Mouse (Mus musculus) liver, embryonic 11.5 days (tissue): Measurements from ENCODE around the gene Hapln4. TPM values are rescaled to one million over a fixed set of nuclear protein-coding genes. Genes with fewer than 3 reads are reported as not detected.

Source experiments
- ATAC-seq: fragments of 200-750 bp; cut with Nextera tagmentation; replicated peaks from 2 replicates; pipeline ENCODE4 v1.8.0; 2017; ENCODE audit warnings: moderate number of reproducible peaks, mild to moderate bottlenecking, moderate TSS enrichment, moderate library complexity; ENCODE audit not compliant: low FRiP score
- DNase-seq: peaks from one replicate; pipeline ENCODE4 v3.0.0-alpha.2; 2017; ENCODE audit warnings: low spot score
- H3K27ac ChIP-seq: fragments of 300-500 bp; sonication (generic); 2 replicates; pipeline ENCODE4 v1.5.1; 2014; ENCODE audit warnings: mild to moderate bottlenecking, low read depth, low read length, control low read depth
- H3K27me3 ChIP-seq: fragments of 300-500 bp; sonication (generic); replicated peaks from 2 replicates; pipeline ENCODE4 v1.6.1; 2014; ENCODE audit warnings: low read length, mixed read lengths; ENCODE audit not compliant: control insufficient read depth, insufficient read depth
- H3K36me3 ChIP-seq: fragments of 300-500 bp; sonication (generic); 2 replicates; pipeline ENCODE4 v1.6.1; 2014; ENCODE audit warnings: mild to moderate bottlenecking, low read length, moderate library complexity, mixed read lengths; ENCODE audit not compliant: control insufficient read depth, insufficient read depth
- H3K4me1 ChIP-seq: fragments of 300-500 bp; sonication (generic); replicated peaks from 2 replicates; pipeline ENCODE4 v1.6.1; 2014; ENCODE audit warnings: low read length, mixed read lengths; ENCODE audit not compliant: control insufficient read depth, insufficient read depth
- H3K4me2 ChIP-seq: fragments of 300-500 bp; sonication (generic); 2 replicates; pipeline ENCODE4 v1.6.1; 2014; ENCODE audit warnings: mild to moderate bottlenecking, control low read depth, moderate library complexity
- H3K4me3 ChIP-seq: fragments of 300-500 bp; sonication (generic); 2 replicates; pipeline ENCODE4 v1.5.1; 2014; ENCODE audit warnings: low read depth, low read length, control low read depth
- H3K9ac ChIP-seq: fragments of 300-500 bp; sonication (generic); 2 replicates; pipeline ENCODE4 v1.6.1; 2014; ENCODE audit warnings: low read depth, low read length, control low read depth
- H3K9me3 ChIP-seq: fragments of 300-500 bp; sonication (generic); 2 replicates; pipeline ENCODE4 v1.6.1; 2016; ENCODE audit warnings: low read length, inconsistent platforms, mixed read lengths; ENCODE audit not compliant: control insufficient read depth
- WGBS: fragments of 180-500 bp; shearing (Covaris S2); extraction: QIAGEN DNeasy Blood & Tissue Kit; methylation state at CpG from one replicate; pipeline ENCODE4 v1.1.7; 2014; 5-methylcytosine and 5-hydroxymethylcytosine counted together
- microRNA-seq: library from miRNA; unstranded; fragments of <30 nt; microRNA quantifications from one replicate; pipeline ENCODE4, GENCODE M21; 2017; ENCODE audit warnings: borderline number of aligned reads
- polyA plus RNA-seq: library from polyadenylated mRNA; unstranded; fragments of >200 nt; fragmentation: Nextera tagmentation; extraction: Ambion mirVana; gene quantifications from 2 replicates; pipeline ENCODE4 v1.2.1, GENCODE M21; 2014

Hapln4 gene
- polyA plus RNA-seq, 1 experiment from 2014 or later, result 0.27 TPM

DNA sequence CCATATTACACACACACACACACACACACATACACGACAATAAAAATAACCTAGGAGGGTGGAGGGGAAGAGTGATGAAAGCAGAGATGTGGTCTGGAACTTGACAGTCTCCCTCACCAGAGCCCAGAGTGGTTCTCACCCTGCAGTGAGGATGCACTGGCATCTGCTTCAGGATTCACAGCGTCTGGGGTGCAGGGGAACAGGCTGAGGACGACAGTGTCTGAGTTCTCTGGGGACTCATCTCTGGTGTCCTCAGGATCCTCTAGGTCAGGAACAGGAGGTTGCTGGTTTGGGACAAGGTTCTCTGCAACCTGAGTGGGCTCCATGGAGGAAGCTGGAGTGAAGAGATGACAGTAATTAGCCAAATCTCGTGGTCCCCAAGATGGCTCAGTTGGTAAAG is 54.6 kb downstream of the Hapln4 start:
- Histone ChIP-seq H3K9ac (peak overlapping the region; percentile 65; the same call in 1 of the 2 replicates), H3K4me2 (peak overlapping the region; percentile 76), H3K4me3 (peak overlapping the region; percentile 88), H3K4me1 (peaks cover 16% of the 10 kb centered on the region), H3K27me3 (no peaks in the 10 kb centered on the region), H3K9me3 (no peaks in the 10 kb centered on the region), H3K36me3 (peaks cover 16% of the 10 kb centered on the region), H3K27ac (no peak overlapping the region)
- ATAC-seq, result no peak
- no peak for DNase-seq
- 80% methylated on average over 4 of the region's 4 CpGs for WGBS

DNA sequence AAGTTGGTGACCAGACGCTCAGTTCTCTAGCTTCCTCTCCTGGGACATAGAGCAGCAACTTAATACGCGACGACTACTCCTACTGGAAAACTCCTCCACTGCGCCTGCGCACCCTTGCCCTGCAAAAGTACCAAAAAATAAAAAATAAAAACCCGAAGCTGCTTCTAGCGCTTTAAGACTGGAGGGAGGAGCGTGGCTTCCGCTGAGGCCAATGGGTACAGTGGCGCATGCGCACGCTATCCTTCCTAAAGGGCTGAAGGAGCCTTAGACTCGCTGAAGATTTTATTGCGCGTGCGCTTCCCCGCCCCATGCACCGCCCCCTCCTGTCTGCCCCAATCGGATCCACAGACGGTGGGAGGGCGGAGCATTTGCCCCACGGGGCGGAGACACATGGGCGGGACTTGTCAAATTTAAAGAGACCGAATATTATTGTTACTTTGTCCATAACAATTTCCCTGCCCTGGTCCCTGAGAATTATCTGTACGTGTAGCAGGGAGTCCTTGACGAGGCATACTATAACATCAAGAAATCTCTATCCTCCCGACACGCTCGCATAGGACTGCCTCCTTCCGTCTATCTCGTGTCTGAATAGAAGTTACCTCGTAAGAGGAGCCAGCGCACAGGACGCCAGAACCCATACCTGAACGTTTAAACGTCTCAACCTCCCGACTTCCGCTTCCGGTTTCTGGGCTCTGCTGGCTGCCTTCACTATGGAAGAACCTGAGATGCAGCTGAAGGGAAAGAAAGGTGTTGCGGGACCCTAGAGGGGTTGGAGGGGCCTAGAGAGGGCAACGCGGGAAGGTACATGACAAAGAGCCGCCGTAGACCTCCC is 56.0 kb downstream of the Hapln4 start, which contains the start of the genes Rfxank, Borcs8 and Mef2b:
TSS of gene Rfxank (minus strand) at position 129 of the 832 bp plus-strand sequence.
TSS of gene Borcs8 (plus strand) at position 474 of the 832 bp plus-strand sequence.
TSS of gene Mef2b (plus strand) at position 686 of the 832 bp plus-strand sequence.
- Histone ChIP-seq H3K36me3 (peaks cover 12% of the 10 kb centered on the region; the same call in 1 of the 2 replicates), H3K27ac (peak within 1 kb of the TSS; percentile 79), H3K4me1 (peaks cover 13% of the 10 kb centered on the region), H3K27me3 (no peaks in the 10 kb centered on the region), H3K9ac (peak within 1 kb of the TSS; percentile 68), H3K4me3 (peak within 1 kb of the TSS; percentile 88), H3K4me2 (peak within 1 kb of the TSS; percentile 83), H3K9me3 (no peaks in the 10 kb centered on the region)
- ATAC-seq, result peak; percentile 96
- peak; percentile 97 for DNase-seq
- under 1% methylated on average over 46 of the region's 46 CpGs for WGBS

- Histone ChIP-seq H3K36me3 (peaks cover 15% of the 10 kb centered on the region), H3K9me3 (no peaks in the 10 kb centered on the region), H3K9ac (peak overlapping the region; percentile 68), H3K27me3 (no peaks in the 10 kb centered on the region), H3K27ac (peak overlapping the region; percentile 79), H3K4me1 (peaks cover 13% of the 10 kb centered on the region), H3K4me3 (peak overlapping the region; percentile 88), H3K4me2 (peak overlapping the region; percentile 83)
- no peak for DNase-seq
- ATAC-seq, result no peak; the same call in 1 of the 2 replicates
- WGBS, result 9% methylated on average over 9 of the region's 9 CpGs
These were observed 56.7 kb downstream of the Hapln4 start for GRCm38 (mm10) chr8:70139981-70140380.

Small RNA genes lying within 50 kb of the gene (microRNA-seq; reads per million reads assigned to microRNA genes)
- gene Mir7066, result not detected

Other genes starting within 250 kb of the Hapln4 start
- gene Cilp2, start 195.8 kb upstream of the Hapln4 start, polyA plus RNA-seq, result 0.48 and 0.56 TPM in 2 replicates
- gene Tssk6, start 181.3 kb upstream of the Hapln4 start, polyA plus RNA-seq, result 4.5 and 5.2 TPM in 2 replicates
- 145 and 159 TPM in 2 replicates for gene Ndufa13, start 180.9 kb upstream of the Hapln4 start, polyA plus RNA-seq
- 1.7 and 1.9 TPM in 2 replicates for gene Yjefn3, start 180.7 kb upstream of the Hapln4 start, polyA plus RNA-seq
- gene Gatad2a, start 87.1 kb upstream of the Hapln4 start, polyA plus RNA-seq, result 72.6 and 75.3 TPM in 2 replicates
- gene Mau2, start 40.7 kb upstream of the Hapln4 start, polyA plus RNA-seq, result 42.1 and 46.5 TPM in 2 replicates
- 30.8 and 32.4 TPM in 2 replicates for gene Sugp1, start 40.6 kb upstream of the Hapln4 start, polyA plus RNA-seq
- 0.60 and 0.82 TPM in 2 replicates for gene Tm6sf2, start 10.5 kb upstream of the Hapln4 start, polyA plus RNA-seq
- 0.08 and 0.15 TPM in 2 replicates for gene Ncan, start 37.4 kb downstream of the Hapln4 start, polyA plus RNA-seq
- gene Nr2c2ap, start 47.9 kb downstream of the Hapln4 start, polyA plus RNA-seq, result 32.9 and 35.4 TPM in 2 replicates
- gene Rfxank, start 55.7 kb downstream of the Hapln4 start, polyA plus RNA-seq, result 15.2 and 16.7 TPM in 2 replicates
- gene Borcs8, start 56.0 kb downstream of the Hapln4 start, polyA plus RNA-seq, result 38.6 and 46.2 TPM in 2 replicates
- 0.45 and 0.51 TPM in 2 replicates for gene Mef2b, start 56.3 kb downstream of the Hapln4 start, polyA plus RNA-seq
- 53.1 and 53.4 TPM in 2 replicates for gene Tmem161a, start 88.9 kb downstream of the Hapln4 start, polyA plus RNA-seq
- 7.1 and 7.9 TPM in 2 replicates for gene Slc25a42, start 128.8 kb downstream of the Hapln4 start, polyA plus RNA-seq
- 33.0 and 40.8 TPM in 2 replicates for gene Sugp2, start 150.8 kb downstream of the Hapln4 start, polyA plus RNA-seq
- gene Armc6, start 151.0 kb downstream of the Hapln4 start, polyA plus RNA-seq, result 34.8 and 35.0 TPM in 2 replicates
- gene Homer3, start 199.4 kb downstream of the Hapln4 start, polyA plus RNA-seq, result 33.9 and 37.9 TPM in 2 replicates
- 56.5 and 59.1 TPM in 2 replicates for gene Ddx49, start 219.0 kb downstream of the Hapln4 start, polyA plus RNA-seq
- 281 and 298 TPM in 2 replicates for gene Cope, start 219.1 kb downstream of the Hapln4 start, polyA plus RNA-seq
- 1.1 and 1.2 TPM in 2 replicates for gene Cers1, start 232.3 kb downstream of the Hapln4 start, polyA plus RNA-seq
- 1.6 and 2.6 TPM in 2 replicates for gene Gdf1, start 246.4 kb downstream of the Hapln4 start, polyA plus RNA-seq